Mouse (Mus musculus) liver, adult 2 months (tissue): Measurements from ENCODE around the gene Plekhg2.
A peak's percentile ranks its signal among the peaks of the same experiment; 100 is the strongest.

Source experiments
- CTCF ChIP-seq: fragments of 200-500 bp; IDR thresholded peaks from 2 replicates; pipeline ENCODE4 v1.5.1; 2011; ENCODE audit warnings: low read depth, low read length, control low read depth
- POLR2A ChIP-seq: fragments of 200-500 bp; IDR thresholded peaks from 2 replicates; pipeline ENCODE4 v1.6.1; 2011; ENCODE audit warnings: low read length, control low read depth; ENCODE audit not compliant: insufficient read depth; ENCODE audit errors: extremely low read depth

DNA sequence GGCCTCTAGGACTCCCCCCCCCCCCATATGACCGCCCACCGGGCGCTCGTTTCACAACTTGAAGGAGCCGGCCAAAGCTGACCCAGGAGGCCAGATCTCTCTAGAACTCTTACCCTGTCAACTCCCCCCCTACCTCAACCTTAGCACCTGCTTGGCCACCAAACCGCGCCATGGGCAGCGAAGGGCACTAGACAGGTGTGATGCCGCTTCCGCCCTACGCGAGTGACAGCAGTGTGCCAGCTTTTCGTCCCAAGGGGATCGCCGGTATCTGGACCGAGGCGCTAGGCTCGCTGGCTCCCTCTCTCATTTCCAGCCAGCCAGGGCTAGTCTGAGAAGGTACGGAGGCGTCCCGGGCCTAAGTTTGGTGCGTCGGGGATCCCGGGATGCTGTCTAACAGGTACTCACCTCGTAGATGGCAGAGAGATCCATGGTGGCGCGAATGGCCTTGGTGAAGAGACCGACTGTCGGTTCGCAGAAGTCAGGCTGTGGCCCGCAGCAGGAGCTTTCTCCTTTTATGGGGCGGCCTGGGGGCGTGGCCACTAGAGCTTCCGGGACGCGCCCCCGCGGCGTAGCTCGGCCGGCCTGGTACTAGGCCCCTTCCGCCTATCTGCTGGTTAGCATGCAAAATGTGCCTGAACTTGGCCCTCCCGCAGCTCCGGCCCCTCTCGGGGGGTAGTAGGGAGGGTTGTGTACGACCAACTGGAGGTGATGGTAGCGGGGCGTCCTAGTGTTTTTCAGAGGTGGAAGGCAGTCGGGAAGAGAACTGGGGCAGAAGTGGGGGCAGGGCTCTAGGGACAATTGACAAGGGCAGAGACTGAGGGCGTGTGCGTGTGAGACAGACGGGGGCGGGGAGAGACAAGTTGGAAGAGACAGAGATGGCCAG lies 6.6 kb upstream of the Plekhg2 start:
- TF ChIP-seq CTCF (no peak; the same call in 1 of the 2 replicates), POLR2A (peak; percentile 100)
